Mouse (Mus musculus) left cerebral cortex, adult 8-10 months (tissue): ENCODE measurements around the gene Gja4. TPM values are rescaled to one million over a fixed set of nuclear protein-coding genes. Genes with fewer than 3 reads are reported as not detected.

Experiments
- DNase-seq, 2 experiments: peaks; one replicate each; pipeline ENCODE4 v3.0.0; 2022; ENCODE audit warnings: low spot score in 2 of 2
- total RNA-seq, 4 experiments: library from RNA; stranded (reverse); gene quantifications; 2 replicates each; pipeline ENCODE4 v1.2.4; 2022

The Gja4 gene
- total RNA-seq, result 1 to 10 TPM; 3.7 to 4.6 (median 3.9) TPM

DNA sequence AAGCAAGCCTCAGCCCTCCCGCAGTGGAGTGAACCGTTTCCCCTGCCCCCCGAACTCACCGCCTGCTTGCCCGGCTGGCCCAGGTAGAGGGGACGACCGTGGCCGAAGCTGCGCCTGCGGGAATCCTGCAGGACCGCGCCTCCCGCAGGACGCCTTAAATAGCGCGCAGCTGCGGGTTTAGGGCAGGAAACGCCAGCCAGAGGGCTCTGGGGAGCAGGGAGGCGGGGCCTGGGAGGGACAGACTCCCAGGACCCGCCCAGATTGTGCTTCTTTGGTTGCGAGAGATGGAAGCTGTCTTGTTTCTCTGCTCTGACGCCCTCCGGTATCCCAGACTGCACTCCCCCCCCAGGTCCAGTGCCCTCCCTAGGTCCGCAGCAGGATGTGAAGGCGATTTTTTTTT, at the start of gene Gja4:
Gene Gja4, minus strand, starts transcription at position 179 of the 400 bp plus-strand sequence.
- peak in 1 of 2 experiments; percentile 45 for DNase-seq

- no peak for DNase-seq
These were observed 49.5 kb upstream of the Gja4 start for GRCm38 (mm10) chr4:127363331-127363730.

GRCm38 (mm10) chr4:127362520-127362919, 48.7 kb upstream of the Gja4 start:
- no peak for DNase-seq

DNA sequence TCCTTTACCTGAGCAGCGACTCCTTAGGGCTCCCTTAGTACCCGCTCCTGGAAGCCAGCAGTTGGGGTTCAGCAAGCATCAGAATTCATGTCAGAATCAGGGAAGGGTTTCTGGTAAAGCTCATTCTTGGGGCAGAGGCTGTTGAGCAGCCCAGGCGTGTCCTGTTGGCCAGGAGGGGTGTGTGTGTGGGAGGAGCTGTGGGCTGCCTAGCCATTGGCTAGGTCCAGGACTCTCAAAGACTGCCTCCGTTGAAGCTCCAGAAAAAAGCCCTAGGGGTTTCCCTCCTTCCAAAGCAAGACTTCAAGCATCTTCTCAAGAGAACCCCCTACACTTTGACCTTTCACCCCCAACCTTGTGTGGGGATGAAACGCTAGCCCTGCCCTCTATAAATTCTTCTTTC, 44.2 kb upstream of the Gja4 start, which contains the start of gene Gjb5:
Gene Gjb5, minus strand, starts transcription at position 164 of the 400 bp plus-strand sequence.
- DNase-seq, result no peak

DNA sequence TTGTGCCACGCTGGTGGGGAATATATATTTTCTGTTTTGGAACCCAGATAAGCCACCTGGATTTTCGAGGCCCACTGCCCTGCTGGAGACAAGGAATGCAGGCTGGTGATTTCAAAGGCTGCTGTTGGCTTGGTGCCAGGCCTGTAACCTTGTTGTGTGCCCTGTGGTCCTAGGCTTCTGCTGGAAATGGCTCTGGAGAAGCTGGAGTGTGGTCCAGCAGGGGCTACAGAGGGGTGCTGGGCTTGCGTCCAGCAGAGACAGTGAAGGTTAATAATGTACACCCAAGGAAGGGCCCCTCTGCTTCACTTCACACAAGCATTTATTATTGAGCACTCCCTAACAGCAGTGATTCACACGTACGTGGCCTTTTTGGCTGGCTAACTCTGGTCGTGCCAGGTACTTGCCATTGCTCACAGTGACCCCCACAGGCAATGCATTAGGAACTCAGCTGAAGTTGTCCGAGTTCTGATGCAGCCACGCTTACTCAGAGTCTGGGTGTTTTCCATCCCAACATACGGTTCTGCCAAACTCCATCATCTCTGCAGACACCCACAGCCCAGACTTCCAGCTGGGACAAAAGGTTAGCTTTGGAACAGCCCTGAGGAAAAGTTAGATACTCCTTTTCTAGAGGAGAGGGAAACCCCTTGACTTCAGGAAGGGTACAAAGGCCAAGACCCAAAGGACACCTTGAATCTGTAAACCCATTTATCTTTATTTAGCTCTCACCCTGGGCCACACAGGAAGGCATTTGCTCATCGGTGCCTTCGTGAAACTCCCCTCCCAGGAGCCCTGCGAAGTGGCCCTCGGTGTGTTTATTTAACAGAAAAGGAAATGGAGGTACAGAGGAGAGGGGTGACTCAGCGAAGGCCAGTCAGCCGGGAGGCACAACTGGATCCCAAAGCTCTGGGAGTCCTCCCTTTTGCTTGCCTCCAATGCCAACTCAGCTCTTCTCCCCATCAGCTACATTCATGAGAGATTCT, 41.0 kb upstream of the Gja4 start:
- DNase-seq, result no peak

GRCm38 (mm10) chr4:127353951-127354438, 40.2 kb upstream of the Gja4 start, which contains the start of gene Gjb4:
Gene Gjb4 (minus strand): TSS chr4:127354081.
- DNase-seq, result no peak

DNA sequence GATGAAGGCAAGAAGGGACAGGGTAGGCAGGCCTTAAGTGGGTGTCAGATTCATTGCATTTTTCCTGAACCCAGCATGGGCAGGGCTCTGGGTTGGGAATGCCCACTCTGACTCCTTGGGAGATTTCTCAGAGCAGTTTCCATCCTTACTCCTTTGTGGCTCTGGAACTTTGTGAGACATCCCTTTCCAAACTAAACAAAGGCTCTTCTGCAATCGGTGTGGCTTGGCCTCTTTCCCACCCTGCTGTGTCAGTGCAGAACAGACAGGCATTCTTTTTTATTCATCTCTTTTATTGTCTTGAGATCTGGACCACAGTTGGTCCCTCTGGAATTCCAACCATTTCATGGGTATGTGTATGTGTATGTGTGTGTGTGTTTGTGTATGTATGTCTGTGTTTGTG, 38.8 kb upstream of the Gja4 start:
- DNase-seq, result no peak

DNA sequence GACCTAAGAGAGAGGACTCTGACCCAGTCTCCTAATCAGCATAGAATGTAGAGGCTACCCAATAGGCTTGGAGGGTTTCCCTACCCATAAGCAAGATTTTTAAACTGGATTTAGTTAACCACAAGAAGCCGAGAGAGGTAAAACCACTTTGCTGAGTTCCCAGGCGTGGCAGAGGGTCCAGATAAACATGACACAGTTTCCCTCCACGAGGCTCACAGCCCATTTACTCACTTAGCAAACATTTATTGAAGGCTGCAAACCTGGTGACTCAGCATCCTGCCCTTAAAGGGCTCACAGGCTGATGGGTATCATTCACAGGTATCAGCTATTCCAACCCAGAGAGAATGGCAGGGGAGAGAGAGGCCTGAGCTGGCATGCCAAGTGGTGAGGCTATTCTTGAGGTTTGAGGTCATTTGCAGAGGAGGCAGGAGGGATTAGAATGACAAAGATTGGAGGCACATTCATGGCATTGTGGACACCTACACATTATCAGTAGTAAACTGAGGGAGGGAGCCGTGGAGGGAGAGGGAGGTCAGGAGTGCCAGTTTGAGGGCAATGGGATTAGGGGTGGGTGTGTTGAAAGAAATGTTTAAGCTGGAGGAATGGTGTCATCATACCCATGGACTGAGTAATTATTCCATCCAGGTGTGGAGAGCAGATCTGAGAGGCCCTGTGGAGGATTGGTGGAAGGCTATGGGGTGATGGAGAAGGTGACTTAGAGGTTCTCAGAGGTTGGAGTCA, 35.9 kb upstream of the Gja4 start:
- DNase-seq, result no peak

- no peak for DNase-seq
These were observed 31.2 kb upstream of the Gja4 start for GRCm38 (mm10) chr4:127345000-127345399.

DNA sequence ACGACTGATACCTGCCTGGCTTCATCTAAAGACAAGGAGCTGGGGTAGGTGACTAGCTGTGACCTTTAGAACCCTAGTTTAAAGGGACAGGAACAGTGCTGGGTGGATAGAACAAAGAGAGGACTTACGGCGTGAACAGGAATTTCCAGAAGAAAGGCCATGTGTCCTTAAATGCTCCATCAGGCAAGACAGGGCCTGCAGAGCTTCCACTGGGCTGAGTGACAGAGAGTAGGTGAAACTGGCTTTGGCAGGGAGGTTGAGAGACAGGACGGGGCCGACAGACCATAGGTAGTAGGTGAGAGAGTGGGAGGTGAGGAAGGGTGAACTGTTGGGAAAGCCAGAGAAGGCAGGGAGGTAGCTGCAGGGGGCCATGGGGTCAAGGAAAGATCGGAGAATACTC, 27.5 kb upstream of the Gja4 start:
- no peak for DNase-seq

GRCm38 (mm10) chr4:127337668-127338067, 23.8 kb upstream of the Gja4 start:
- DNase-seq, result no peak

- DNase-seq, result no peak
These were observed 21.1 kb upstream of the Gja4 start for GRCm38 (mm10) chr4:127334870-127335504.

DNA sequence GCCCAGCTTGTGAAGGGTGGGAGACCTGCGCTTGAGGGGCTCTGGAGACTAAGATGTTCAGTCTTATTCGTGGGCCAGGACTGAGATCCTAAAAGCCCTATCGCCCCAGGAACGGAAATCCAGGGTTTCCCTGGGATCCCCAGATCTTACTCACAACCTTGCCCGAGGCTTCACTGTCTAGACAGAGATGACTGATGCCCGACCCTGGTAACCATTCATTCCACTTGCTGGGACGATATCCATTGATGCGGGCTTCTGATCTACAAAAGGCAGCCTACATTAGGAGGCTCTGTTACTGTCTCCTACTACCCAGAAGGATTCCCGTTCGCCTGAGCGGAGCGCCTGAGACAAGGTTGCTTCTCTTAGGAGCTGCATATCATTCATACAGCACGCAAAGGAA, 17.3 kb upstream of the Gja4 start:
- DNase-seq, result no peak

GRCm38 (mm10) chr4:127330181-127331100, 16.6 kb upstream of the Gja4 start, which contains the start of gene Gjb3:
Gene Gjb3 (minus strand): TSS chr4:127330844.
- DNase-seq, result no peak

DNA sequence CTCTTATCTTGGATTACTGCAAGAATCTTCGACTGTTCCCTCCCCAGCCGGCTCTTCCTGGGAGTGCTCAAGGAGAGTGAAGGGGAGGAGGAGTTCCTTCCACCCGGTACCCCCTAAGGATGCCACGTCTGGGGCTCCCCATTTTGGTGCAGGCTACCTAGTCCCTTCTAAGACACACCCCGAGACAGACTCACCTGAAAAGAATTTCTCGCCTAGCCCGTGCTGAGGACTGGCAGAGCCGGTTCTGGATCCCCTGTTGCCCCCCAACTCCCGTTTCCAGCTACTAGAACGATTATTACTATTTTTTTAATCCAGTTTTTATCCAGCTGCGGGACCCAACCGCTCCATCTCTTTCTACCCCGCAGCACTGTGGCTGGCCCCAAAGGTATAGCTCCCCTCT, 15.9 kb upstream of the Gja4 start:
- DNase-seq, result no peak

DNA sequence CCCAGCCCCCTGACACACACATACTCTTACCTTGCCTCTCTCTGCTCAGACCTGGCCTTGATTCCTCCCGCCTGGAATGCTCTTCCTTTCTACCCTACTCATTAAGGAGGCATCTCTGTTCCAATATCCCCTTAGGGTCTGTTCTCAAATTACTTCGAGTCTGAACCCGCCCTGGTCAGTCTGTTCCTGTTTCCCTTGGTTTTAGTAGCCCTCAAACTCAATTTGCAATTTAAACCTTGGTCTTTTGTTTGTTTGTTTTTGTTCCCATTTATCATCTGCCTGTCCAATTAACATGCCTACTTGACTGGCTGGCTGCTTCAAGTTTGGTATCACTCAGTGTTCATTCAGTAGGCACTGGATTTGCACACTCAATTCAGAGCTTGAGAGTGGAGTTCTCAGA, 15.2 kb upstream of the Gja4 start:
- no peak for DNase-seq

GRCm38 (mm10) chr4:127328378-127328777, 14.5 kb upstream of the Gja4 start:
- DNase-seq, result no peak

GRCm38 (mm10) chr4:127327749-127328148, 13.9 kb upstream of the Gja4 start:
- DNase-seq, result no peak

GRCm38 (mm10) chr4:127327258-127327657, 13.4 kb upstream of the Gja4 start:
- DNase-seq, result no peak

DNA sequence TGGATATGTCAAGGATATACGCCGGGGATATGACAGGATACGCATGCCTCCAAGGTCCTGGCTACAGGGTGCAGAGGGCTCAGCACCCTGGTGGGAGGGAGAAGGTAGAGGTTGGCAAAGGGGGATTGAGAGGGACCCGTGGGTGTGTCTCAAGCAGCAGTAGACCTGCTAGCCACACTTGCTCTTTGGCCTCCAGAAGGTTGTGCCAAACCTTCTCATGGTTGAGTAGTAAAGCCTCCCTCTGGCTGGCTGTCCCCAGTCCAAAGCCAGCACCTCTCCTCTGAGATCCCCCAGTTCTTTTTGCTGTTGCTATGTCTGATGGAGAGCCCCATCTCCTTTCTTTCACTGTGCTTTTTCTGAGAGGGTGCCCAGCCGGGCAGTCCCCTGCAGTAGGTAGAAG, 11.4 kb upstream of the Gja4 start:
- DNase-seq, result no peak
